In genomic region chr8:120335262-120336086, GRCm38 (mm10) we compare ENCODE assay signal across 9 mouse cellular contexts.
DNase-seq lines count a peak whose midpoint lies in the region; ATAC-seq and TF ChIP-seq lines count a peak whose summit lies in the region.
"Had no signal": no experiment of that assay in that cellular context is flagged by ENCODE, and none has a peak within 500 bp of the region (broad histone marks: within the 10 kb centered on the region; RNA-seq: fewer than 3 reads in every experiment).

No protein-coding gene starts in this region.

- peaks cover 16% of the 10 kb centered on the region for H3K4me1 ChIP-seq in bone marrow macrophage, adult 2 months (ENCODE audit: control insufficient read depth, insufficient read depth, low read length)
- peaks cover 77% of the 10 kb centered on the region for H3K4me1 ChIP-seq in forebrain, embryonic 12.5 days
- H3K4me1 ChIP-seq in limb, embryonic 12.5 days (replicated peaks) = peaks cover 56% of the 10 kb centered on the region

- H3K9ac ChIP-seq in forebrain, embryonic 12.5 days = peak overlapping the region; percentile 48
- H3K9ac ChIP-seq in limb, embryonic 12.5 days (replicated peaks) = no peak overlapping the region

- peak; percentile 77 for ATAC-seq in forebrain, embryonic 12.5 days (ENCODE audit: low FRiP score)
- peak; percentile 33; the same call in 1 of the 2 replicates for ATAC-seq in limb, embryonic 12.5 days (ENCODE audit: insufficient number of reproducible peaks, insufficient read depth, low FRiP score, low TSS enrichment, low read depth)

- no peak for TF ChIP-seq POLR2A in bone marrow macrophage, adult 2 months (IDR thresholded peaks at IDR 0.05; ENCODE audit: borderline replicate concordance, low read depth, low read length)

- H3K27me3 ChIP-seq in forebrain, embryonic 12.5 days = peaks cover 32% of the 10 kb centered on the region; the same call in 1 of the 2 replicates
- no peaks in the 10 kb centered on the region for H3K27me3 ChIP-seq in limb, embryonic 12.5 days

- peak overlapping the region; percentile 19; the same call in 1 of the 2 replicates for H3K4me3 ChIP-seq in bone marrow macrophage, adult 2 months (ENCODE audit: insufficient read depth, low read length)
- H3K4me3 ChIP-seq in forebrain, embryonic 12.5 days (replicated peaks) = no peak overlapping the region
- 0 out of 2 replicates have a peak overlapping the region, but pooled peaks have one; percentile 0 for H3K4me3 ChIP-seq in limb, embryonic 12.5 days (replicated peaks)

- peak overlapping the region; percentile 46 for H3K4me2 ChIP-seq in forebrain, embryonic 12.5 days
- peak overlapping the region; percentile 45 for H3K4me2 ChIP-seq in limb, embryonic 12.5 days

- H3K27ac ChIP-seq in bone marrow macrophage, adult 2 months (ENCODE audit: insufficient read depth, low read depth, low read length) = no peak overlapping the region
- H3K27ac ChIP-seq in forebrain, embryonic 12.5 days = peak overlapping the region; percentile 97
- peak overlapping the region; percentile 86 for H3K27ac ChIP-seq in limb, embryonic 12.5 days

- peak; percentile 95 for DNase-seq in heart, adult 11 months
- DNase-seq in heart, postnatal 36 days = no peak
- peak; percentile 15 for DNase-seq in naive thymus-derived CD4-positive, alpha-beta T cell, adult 2 months (ENCODE audit: low read depth)
- no peak for DNase-seq in thymus, postnatal 14 days
- no peak for DNase-seq in thymus, adult 18-20 months

- H3K9me3 ChIP-seq in forebrain, embryonic 12.5 days = no peaks in the 10 kb centered on the region
- no peaks in the 10 kb centered on the region for H3K9me3 ChIP-seq in limb, embryonic 12.5 days

- WGBS in forebrain, embryonic 12.5 days = 0% methylated on average over 17 of the region's 17 CpGs
- WGBS in limb, embryonic 12.5 days = 3% methylated on average over 17 of the region's 17 CpGs

- intact Hi-C loops in heart, postnatal 36 days (cut with DNase I) = loop anchor here (2.0 kb wide), 1 partner anchor 25 kb away; no protein-coding TSS in a partner anchor

- no peaks in the 10 kb centered on the region for H3K36me3 ChIP-seq in forebrain, embryonic 12.5 days (replicated peaks)
- H3K36me3 ChIP-seq in limb, embryonic 12.5 days = no peaks in the 10 kb centered on the region; the same call in 1 of the 2 replicates
- H3K36me3 ChIP-seq: G1E had no signal

- TF ChIP-seq CTCF in bone marrow macrophage, adult 2 months (IDR thresholded peaks at IDR 0.05; ENCODE audit: low read depth, low read length) = no peak

Comparison
In these comparisons a context has a peak if more than half of its experiments do, and no peak if none do; other contexts are left out.
1. DNase-seq: peak in heart, adult 11 months (single experiment) and naive thymus-derived CD4-positive, alpha-beta T cell, adult 2 months (single experiment); none in heart, postnatal 36 days (0 of 2), thymus, postnatal 14 days (single experiment) and thymus, adult 18-20 months (0 of 2).